Mouse (Mus musculus): ENCODE data around the gene Bcl11a. TPM values are rescaled to one million over a fixed set of nuclear protein-coding genes. Genes with fewer than 3 reads are reported as not detected.

Bcl11a gene
- total RNA-seq, 1 experiment = 3.1 TPM

GRCm38 (mm10) chr11:24116041-24116440, 38.2 kb downstream of the Bcl11a start:
- in situ Hi-C loops (cut with MboI; ENCODE audit: low sequenced_read_pairs in 2 of 2, unreplicated experiment in 2 of 2) = no loop called here
- Histone ChIP-seq H3K4me1 (ENCODE audit: control insufficient read depth in 2 of 2, insufficient read depth in 2 of 2, low read length in 2 of 2, poor library complexity in 1 of 2) (peaks cover 5 to 9% of the 10 kb centered on the region in 2 experiments; a peak in 3 of 4 replicates), H3K4me3 (ENCODE audit: insufficient read depth in 1 of 2, low read depth in 1 of 2, low read length in 2 of 2, poor library complexity in 1 of 2, severe bottlenecking in 1 of 2) (no peak overlapping the region), H3K9ac (ENCODE audit: insufficient read depth, low read depth, low read length, poor library complexity, severe bottlenecking) (no peak overlapping the region), H3K27ac (ENCODE audit: insufficient read depth, low read depth, low read length, poor library complexity, severe bottlenecking) (no peak overlapping the region), H3K36me3 (ENCODE audit: control insufficient read depth, insufficient read depth, low read length, poor library complexity, severe bottlenecking) (no peaks in the 10 kb centered on the region), H3K9me3 (ENCODE audit: control insufficient read depth, insufficient read depth, low read depth, low read length) (no peaks in the 10 kb centered on the region)
- no peak for TF ChIP-seq ZC3H11A (IDR thresholded peaks at IDR 0.05; ENCODE audit: borderline replicate concordance, low read depth, low read length)
- TF ChIP-seq MAFK (IDR thresholded peaks at IDR 0.05; ENCODE audit: insufficient read depth, low read depth, low read length) = no peak
- TF ChIP-seq ZNF384 (IDR thresholded peaks at IDR 0.05; ENCODE audit: low read depth, low read length) = no peak
- TF ChIP-seq HCFC1 (IDR thresholded peaks at IDR 0.05; ENCODE audit: borderline replicate concordance, insufficient read depth, low read length) = no peak
- no peak for TF ChIP-seq CHD2 (IDR thresholded peaks at IDR 0.05; ENCODE audit: low read depth, low read length)
- DNase-seq (ENCODE audit: low read depth, low spot score) = no peak

DNA sequence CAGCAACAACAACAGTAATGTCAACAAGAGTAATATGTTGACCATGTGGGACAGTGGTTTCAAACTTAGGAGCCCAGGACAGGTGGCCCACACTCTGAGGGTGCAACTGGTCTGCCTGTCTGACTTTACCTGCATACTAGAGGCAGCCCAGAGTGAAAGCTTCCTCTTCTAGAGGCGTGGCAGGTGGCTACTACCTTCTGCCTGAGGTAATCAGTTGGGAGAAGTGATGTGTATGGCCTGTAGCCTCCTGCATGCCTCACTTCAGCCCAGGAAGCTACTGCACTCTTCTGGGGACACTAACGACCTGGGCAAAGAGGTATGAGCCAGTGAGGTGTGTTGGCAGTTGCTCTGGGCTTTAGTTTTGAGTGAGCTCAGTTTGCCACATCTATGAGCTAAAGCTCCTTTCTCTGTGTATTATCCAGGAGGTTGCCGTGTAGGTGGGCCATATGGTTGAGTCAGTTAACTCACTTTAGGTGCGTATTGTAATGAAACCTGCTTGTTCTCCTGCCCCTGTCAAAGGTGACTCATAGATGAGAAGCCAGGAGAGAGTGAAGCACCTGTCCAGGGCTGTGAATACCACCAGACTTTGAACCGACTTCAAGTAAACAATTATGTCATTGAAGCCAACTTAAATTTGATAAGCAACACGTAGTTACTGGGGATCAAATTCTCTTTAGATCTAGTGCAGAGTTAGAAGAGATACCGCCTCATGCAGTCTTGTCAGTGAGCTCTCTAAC, 38.9 kb downstream of the Bcl11a start:
- Histone ChIP-seq H3K27ac (ENCODE audit: insufficient read depth, low read depth, low read length, poor library complexity, severe bottlenecking) (no peak overlapping the region), H3K4me3 (ENCODE audit: insufficient read depth in 1 of 2, low read depth in 1 of 2, low read length in 2 of 2, poor library complexity in 1 of 2, severe bottlenecking in 1 of 2) (no peak overlapping the region), H3K9ac (ENCODE audit: insufficient read depth, low read depth, low read length, poor library complexity, severe bottlenecking) (no peak overlapping the region), H3K4me1 (ENCODE audit: control insufficient read depth in 2 of 2, insufficient read depth in 2 of 2, low read length in 2 of 2, poor library complexity in 1 of 2) (peaks cover 0 to 6% of the 10 kb centered on the region in 2 experiments; a peak in 2 of 4 replicates), H3K9me3 (ENCODE audit: control insufficient read depth, insufficient read depth, low read depth, low read length) (no peaks in the 10 kb centered on the region), H3K36me3 (ENCODE audit: control insufficient read depth, insufficient read depth, low read length, poor library complexity, severe bottlenecking) (no peaks in the 10 kb centered on the region)
- in situ Hi-C loops (cut with MboI; ENCODE audit: low sequenced_read_pairs in 2 of 2, unreplicated experiment in 2 of 2) = no loop called here
- no peak for DNase-seq (ENCODE audit: low read depth, low spot score)
- TF ChIP-seq CHD2 (IDR thresholded peaks at IDR 0.05; ENCODE audit: low read depth, low read length) = no peak
- TF ChIP-seq ZNF384 (IDR thresholded peaks at IDR 0.05; ENCODE audit: low read depth, low read length) = no peak
- TF ChIP-seq MAFK (IDR thresholded peaks at IDR 0.05; ENCODE audit: insufficient read depth, low read depth, low read length) = no peak
- no peak for TF ChIP-seq HCFC1 (IDR thresholded peaks at IDR 0.05; ENCODE audit: borderline replicate concordance, insufficient read depth, low read length)
- no peak for TF ChIP-seq ZC3H11A (IDR thresholded peaks at IDR 0.05; ENCODE audit: borderline replicate concordance, low read depth, low read length)

DNA sequence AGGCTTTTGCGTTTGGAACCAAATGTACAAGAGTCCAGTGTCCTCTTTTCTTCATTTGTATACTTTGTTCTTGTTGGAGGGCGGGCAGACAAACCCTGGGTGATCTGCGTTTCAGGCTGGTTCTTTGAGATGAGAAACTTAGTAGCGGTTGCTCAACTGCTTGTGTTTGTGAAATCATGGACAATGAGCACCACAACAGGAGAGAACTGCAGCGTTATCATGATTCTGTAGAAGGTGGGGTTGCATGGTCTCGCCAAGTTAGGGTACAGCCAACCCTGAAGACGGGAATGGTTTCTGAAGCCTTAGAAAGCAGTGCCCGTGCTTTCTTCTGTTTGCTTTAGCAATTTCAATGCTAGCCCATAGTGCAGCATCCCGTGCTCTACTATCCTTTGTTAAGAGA, 43.3 kb downstream of the Bcl11a start:
- in situ Hi-C loops (cut with MboI; ENCODE audit: low sequenced_read_pairs in 2 of 2, unreplicated experiment in 2 of 2) = no loop called here
- Histone ChIP-seq H3K27ac (ENCODE audit: insufficient read depth, low read depth, low read length, poor library complexity, severe bottlenecking) (no peak overlapping the region), H3K9me3 (ENCODE audit: control insufficient read depth, insufficient read depth, low read depth, low read length) (no peaks in the 10 kb centered on the region), H3K36me3 (ENCODE audit: control insufficient read depth, insufficient read depth, low read length, poor library complexity, severe bottlenecking) (no peaks in the 10 kb centered on the region), H3K9ac (ENCODE audit: insufficient read depth, low read depth, low read length, poor library complexity, severe bottlenecking) (no peak overlapping the region), H3K4me3 (ENCODE audit: insufficient read depth in 1 of 2, low read depth in 1 of 2, low read length in 2 of 2, poor library complexity in 1 of 2, severe bottlenecking in 1 of 2) (no peak overlapping the region), H3K4me1 (ENCODE audit: control insufficient read depth in 2 of 2, insufficient read depth in 2 of 2, low read length in 2 of 2, poor library complexity in 1 of 2) (0 out of 4 replicates have a peak, but pooled peaks cover 0 to 2% of the 10 kb centered on the region in 2 experiments)
- no peak for TF ChIP-seq CHD2 (IDR thresholded peaks at IDR 0.05; ENCODE audit: low read depth, low read length)
- no peak for DNase-seq (ENCODE audit: low read depth, low spot score)

- H3K4me3 ChIP-seq (ENCODE audit: insufficient read depth in 1 of 2, low read depth in 1 of 2, low read length in 2 of 2, poor library complexity in 1 of 2, severe bottlenecking in 1 of 2) = no peak overlapping the region
- H3K27ac ChIP-seq (ENCODE audit: insufficient read depth, low read depth, low read length, poor library complexity, severe bottlenecking) = no peak overlapping the region
- H3K9ac ChIP-seq (ENCODE audit: insufficient read depth, low read depth, low read length, poor library complexity, severe bottlenecking) = no peak overlapping the region
- H3K4me1 ChIP-seq (ENCODE audit: control insufficient read depth in 2 of 2, insufficient read depth in 2 of 2, low read length in 2 of 2, poor library complexity in 1 of 2) = peaks cover 0 to 2% of the 10 kb centered on the region in 2 experiments; a peak in 1 of 4 replicates
- TF ChIP-seq HCFC1 (IDR thresholded peaks at IDR 0.05; ENCODE audit: borderline replicate concordance, insufficient read depth, low read length) (no peak), ZC3H11A (IDR thresholded peaks at IDR 0.05; ENCODE audit: borderline replicate concordance, low read depth, low read length) (no peak), MAFK (IDR thresholded peaks at IDR 0.05; ENCODE audit: insufficient read depth, low read depth, low read length) (no peak), CHD2 (IDR thresholded peaks at IDR 0.05; ENCODE audit: low read depth, low read length) (no peak), ZNF384 (IDR thresholded peaks at IDR 0.05; ENCODE audit: low read depth, low read length) (no peak)
- H3K36me3 ChIP-seq (ENCODE audit: control insufficient read depth, insufficient read depth, low read length, poor library complexity, severe bottlenecking) = no peaks in the 10 kb centered on the region
- H3K9me3 ChIP-seq (ENCODE audit: control insufficient read depth, insufficient read depth, low read depth, low read length) = no peaks in the 10 kb centered on the region
- in situ Hi-C loops (cut with MboI; ENCODE audit: low sequenced_read_pairs in 2 of 2, unreplicated experiment in 2 of 2) = no loop called here
- DNase-seq (ENCODE audit: low read depth, low spot score) = no peak
Measured at GRCm38 (mm10) chr11:24122899-24123298, 45.0 kb downstream of the Bcl11a start.

All from ES-E14 (cell line).